Mouse (Mus musculus): ENCODE results near the gene Nfatc2.

Nfatc2 gene

GRCm38 (mm10) chr2:168609653-168610248, 8.3 kb upstream of the Nfatc2 start:
- in situ Hi-C loops (cut with MboI, MseI): no loop called here

- in situ Hi-C loops (cut with MboI, MseI): no loop called here
Observed at GRCm38 (mm10) chr2:168608125-168608564, 6.7 kb upstream of the Nfatc2 start.

- in situ Hi-C loops (cut with MboI, MseI): no loop called here
Observed at GRCm38 (mm10) chr2:168604655-168605070, 3.2 kb upstream of the Nfatc2 start.

GRCm38 (mm10) chr2:168602387-168602741, 907 bp upstream of the Nfatc2 start:
- in situ Hi-C loops (cut with MboI, MseI): no loop called here

- in situ Hi-C loops (cut with MboI, MseI): no loop called here
Observed at GRCm38 (mm10) chr2:168600750-168601490, 537 bp downstream of the Nfatc2 start.

GRCm38 (mm10) chr2:168595693-168596092, 5.8 kb downstream of the Nfatc2 start:
- in situ Hi-C loops (cut with MboI, MseI): loop anchor here (25.0 kb wide), 1 partner anchor 633 kb away; no protein-coding TSS in a partner anchor

- in situ Hi-C loops (cut with MboI, MseI): loop anchor here (25.0 kb wide), 1 partner anchor 631 kb away; no protein-coding TSS in a partner anchor
Observed at GRCm38 (mm10) chr2:168593676-168594075, 7.8 kb downstream of the Nfatc2 start.

- in situ Hi-C loops (cut with MboI, MseI): loop anchor here (25.0 kb wide), 1 partner anchor 631 kb away; no protein-coding TSS in a partner anchor
Observed at GRCm38 (mm10) chr2:168593004-168593403, 8.5 kb downstream of the Nfatc2 start.

GRCm38 (mm10) chr2:168591076-168591475, 10.4 kb downstream of the Nfatc2 start:
- in situ Hi-C loops (cut with MboI, MseI): loop anchor here (25.0 kb wide), 1 partner anchor 629 kb away; no protein-coding TSS in a partner anchor

- in situ Hi-C loops (cut with MboI, MseI): loop anchor here (25.0 kb wide), 1 partner anchor 628 kb away; no protein-coding TSS in a partner anchor
Observed at GRCm38 (mm10) chr2:168590556-168590955, 10.9 kb downstream of the Nfatc2 start.

GRCm38 (mm10) chr2:168590168-168590551, 11.3 kb downstream of the Nfatc2 start:
- in situ Hi-C loops (cut with MboI, MseI): loop anchor here (25.0 kb wide), 1 partner anchor 628 kb away; no protein-coding TSS in a partner anchor

- in situ Hi-C loops (cut with MboI, MseI): loop anchor here (25.0 kb wide), 1 partner anchor 627 kb away; no protein-coding TSS in a partner anchor
Observed at GRCm38 (mm10) chr2:168589368-168590167, 11.9 kb downstream of the Nfatc2 start.

- in situ Hi-C loops (cut with MboI, MseI): loop anchor here (25.0 kb wide), 1 partner anchor 626 kb away; no protein-coding TSS in a partner anchor
Observed at GRCm38 (mm10) chr2:168588591-168589367, 12.7 kb downstream of the Nfatc2 start.

- in situ Hi-C loops (cut with MboI, MseI): loop anchor here (25.0 kb wide), 1 partner anchor 625 kb away; no protein-coding TSS in a partner anchor
Observed at GRCm38 (mm10) chr2:168587159-168587558, 14.3 kb downstream of the Nfatc2 start.

- in situ Hi-C loops (cut with MboI, MseI): loop anchor here (25.0 kb wide), 1 partner anchor 624 kb away; no protein-coding TSS in a partner anchor
Observed at GRCm38 (mm10) chr2:168586512-168586911, 14.9 kb downstream of the Nfatc2 start.

GRCm38 (mm10) chr2:168584857-168585256, 16.6 kb downstream of the Nfatc2 start:
- in situ Hi-C loops (cut with MboI, MseI): loop anchor here (25.0 kb wide), 1 partner anchor 623 kb away; no protein-coding TSS in a partner anchor

- in situ Hi-C loops (cut with MboI, MseI): loop anchor here (25.0 kb wide), 1 partner anchor 622 kb away; no protein-coding TSS in a partner anchor
Observed at GRCm38 (mm10) chr2:168584408-168584807, 17.0 kb downstream of the Nfatc2 start.

- in situ Hi-C loops (cut with MboI, MseI): loop anchor here (25.0 kb wide), 1 partner anchor 621 kb away; no protein-coding TSS in a partner anchor
Observed at GRCm38 (mm10) chr2:168583084-168583483, 18.4 kb downstream of the Nfatc2 start.

GRCm38 (mm10) chr2:168581207-168581854, 20.1 kb downstream of the Nfatc2 start:
- in situ Hi-C loops (cut with MboI, MseI): loop anchor here (25.0 kb wide), 1 partner anchor 619 kb away; no protein-coding TSS in a partner anchor

Measured in regulatory T cell (primary cell).